ENCODE assay signal across 12 mouse cellular contexts in genomic region chr1:183144602-183145205, GRCm38 (mm10).
A peak's percentile ranks its signal among the peaks of the same experiment; 100 is the strongest.
DNase-seq lines count a peak whose midpoint lies in the region; ATAC-seq and TF ChIP-seq lines count a peak whose summit lies in the region.
"Had no signal": no experiment of that assay in that cellular context is flagged by ENCODE, and none has a peak within 500 bp of the region (broad histone marks: within the 10 kb centered on the region; RNA-seq: fewer than 3 reads in every experiment).

No protein-coding gene starts in this region.

- no peak overlapping the region for H3K4me3 ChIP-seq in lung, postnatal 0 days (ENCODE audit: low read depth, low read length)
- no peak overlapping the region for H3K4me3 ChIP-seq in embryonic facial prominence, embryonic 14.5 days (ENCODE audit: low read depth, low read length)
- no peak overlapping the region for H3K4me3 ChIP-seq in myocyte
- H3K4me3 ChIP-seq: forebrain, embryonic 10.5 days had no signal

- H3K27me3 ChIP-seq in lung, postnatal 0 days (replicated peaks; ENCODE audit: insufficient read depth, low read length), result no peaks in the 10 kb centered on the region
- H3K27me3 ChIP-seq in embryonic facial prominence, embryonic 14.5 days (replicated peaks; ENCODE audit: control insufficient read depth, insufficient read depth, low read length), result no peaks in the 10 kb centered on the region
- no peaks in the 10 kb centered on the region for H3K27me3 ChIP-seq in myocyte (ENCODE audit: control insufficient read depth, insufficient read depth, insufficient read length)

- no peak overlapping the region for H3ac ChIP-seq in myocyte (ENCODE audit: control insufficient read depth, insufficient read length)

- no peaks in the 10 kb centered on the region for H3K36me3 ChIP-seq in lung, postnatal 0 days (ENCODE audit: insufficient read depth, low read length)
- H3K36me3 ChIP-seq in embryonic facial prominence, embryonic 14.5 days (ENCODE audit: control insufficient read depth, insufficient read depth, low read length), result no peaks in the 10 kb centered on the region
- no peaks in the 10 kb centered on the region for H3K36me3 ChIP-seq in myocyte (ENCODE audit: control insufficient read depth, insufficient read depth)
- H3K36me3 ChIP-seq: forebrain, embryonic 10.5 days had no signal

- no peak overlapping the region for H3K27ac ChIP-seq in lung, postnatal 0 days (ENCODE audit: low read length)
- H3K27ac ChIP-seq in embryonic facial prominence, embryonic 14.5 days (replicated peaks; ENCODE audit: low read depth, low read length), result no peak overlapping the region
- H3K27ac ChIP-seq: forebrain, embryonic 10.5 days; macrophage; stomach, postnatal 0 days had no signal

- H3K4me1 ChIP-seq in lung, postnatal 0 days (ENCODE audit: insufficient read depth, low read depth, low read length), result no peaks in the 10 kb centered on the region
- H3K4me1 ChIP-seq in embryonic facial prominence, embryonic 14.5 days (ENCODE audit: control insufficient read depth, insufficient read depth, low read length), result peaks cover 68% of the 10 kb centered on the region

- no peak for TF ChIP-seq CTCF in lung, postnatal 0 days (IDR thresholded peaks at IDR 0.05)

- TF ChIP-seq EP300 in lung, postnatal 0 days (IDR thresholded peaks at IDR 0.05), result no peak

- H3K9me3 ChIP-seq in lung, postnatal 0 days (ENCODE audit: low read length), result no peaks in the 10 kb centered on the region
- H3K9me3 ChIP-seq in embryonic facial prominence, embryonic 14.5 days (ENCODE audit: control insufficient read depth, low read length), result no peaks in the 10 kb centered on the region
- H3K9me3 ChIP-seq: forebrain, embryonic 10.5 days had no signal

- ATAC-seq in lung, postnatal 0 days, result peak; percentile 29; the same call in 1 of the 2 replicates
- ATAC-seq in embryonic facial prominence, embryonic 14.5 days (ENCODE audit: low read depth), result no peak
- ATAC-seq in inflammation-experienced regulatory T-cells, adult 6 months, result no peak
- ATAC-seq: hindbrain, embryonic 16.5 days had no signal

- TF ChIP-seq POLR2A in myocyte (IDR thresholded peaks at IDR 0.05; ENCODE audit: insufficient read length, low read depth), result no peak

- H3K9ac ChIP-seq in lung, postnatal 0 days (replicated peaks; ENCODE audit: low read depth), result no peak overlapping the region
- no peak overlapping the region for H3K9ac ChIP-seq in embryonic facial prominence, embryonic 14.5 days (ENCODE audit: low read depth, low read length)

- 17% methylated on average over 4 of the region's 4 CpGs for WGBS in lung, postnatal 0 days
- WGBS in embryonic facial prominence, embryonic 14.5 days, result 15% methylated on average over 4 of the region's 4 CpGs

- DNase-seq in lung, postnatal 0 days (ENCODE audit: low spot score), result peak; percentile 70
- DNase-seq in lung, postnatal 25 days (ENCODE audit: low spot score), result no peak
- DNase-seq in Muller cell, postnatal 12 days (ENCODE audit: inconsistent ontology term), result peak; percentile 87
- no peak for DNase-seq in embryonic facial prominence, embryonic 14.5 days (ENCODE audit: low spot score)
- no peak for DNase-seq in layer of hippocampus, adult 8-10 months (ENCODE audit: low spot score in 2 of 2)
- DNase-seq: cerebellum, adult 11-12 months had no signal

- H3K79me2 ChIP-seq in myocyte (ENCODE audit: control insufficient read depth, insufficient read depth), result peaks cover 82% of the 10 kb centered on the region

- H3K4me2 ChIP-seq in lung, postnatal 0 days (replicated peaks; ENCODE audit: low read depth, low read length), result no peak overlapping the region
- H3K4me2 ChIP-seq in embryonic facial prominence, embryonic 14.5 days (ENCODE audit: low read depth, low read length), result peak overlapping the region; percentile 33
- peak overlapping the region; percentile 86 for H3K4me2 ChIP-seq in myocyte (ENCODE audit: low read depth)

TF ChIP-seq in myocyte, 11 proteins besides CTCF, POLR2A, EP300 and RAD21:
- TF ChIP-seq MYOD1 (IDR thresholded peaks at IDR 0.05; ENCODE audit: control insufficient read depth in 1 of 3, insufficient read length in 2 of 3, low read depth in 2 of 3) (no peak), TCF3 (IDR thresholded peaks at IDR 0.05; ENCODE audit: insufficient read length, low read depth) (no peak), USF1 (IDR thresholded peaks at IDR 0.05; ENCODE audit: low read depth) (peak; percentile 65), CEBPB (IDR thresholded peaks at IDR 0.05; ENCODE audit: insufficient read depth, poor library complexity, severe bottlenecking) (peak; percentile 57; the same call in 1 of the 2 replicates)

Comparison
In these comparisons a context has a peak if more than half of its experiments do, and no peak if none do; other contexts are left out.
1. DNase-seq: peak in lung, postnatal 0 days (single experiment) and Muller cell, postnatal 12 days (single experiment); none in lung, postnatal 25 days (single experiment), embryonic facial prominence, embryonic 14.5 days (single experiment) and layer of hippocampus, adult 8-10 months (0 of 2).